Mouse (Mus musculus): Measurements from ENCODE around the gene Apol10b. TPM values are rescaled to one million over a fixed set of nuclear protein-coding genes. Genes with fewer than 3 reads are reported as not detected.
"Not testable (repeated sequence)": the region's sequence is repeated elsewhere in the genome, so short reads cannot be mapped to it uniquely, and the experiment has no call there.

Apol10b gene
- polyA plus RNA-seq (2014; fragmentation: Nextera tagmentation; extraction: Ambion mirVana) = 0.09 TPM in 1 of 2 replicates, not detected in the other

GRCm38 (mm10) chr15:77595961-77596360, at the start of gene Apol10b:
Gene Apol10b, minus strand, starts transcription at chr15:77596125.
- H3K36me3 ChIP-seq (ENCODE audit: control insufficient read depth, insufficient read depth, low read length) = no peaks in the 10 kb centered on the region
- H3K27ac ChIP-seq (ENCODE audit: low read depth, low read length) = no peak within 1 kb of the TSS
- no peak within 1 kb of the TSS for H3K4me3 ChIP-seq (ENCODE audit: low read depth, low read length)
- no peaks in the 10 kb centered on the region for H3K27me3 ChIP-seq (replicated peaks; ENCODE audit: control insufficient read depth, insufficient read depth, low read length)
- no peak within 1 kb of the TSS for H3K9ac ChIP-seq (ENCODE audit: low read length)
- H3K4me1 ChIP-seq (ENCODE audit: control insufficient read depth, insufficient read depth, low read length) = no peaks in the 10 kb centered on the region
- no peak for ATAC-seq
- H3K4me2 ChIP-seq (ENCODE audit: low read length) = no peak within 1 kb of the TSS
- no peaks in the 10 kb centered on the region for H3K9me3 ChIP-seq (replicated peaks; ENCODE audit: control insufficient read depth, low read length)
- WGBS = 70% methylated on average over 5 of the region's 5 CpGs
- DNase-seq (ENCODE audit: low spot score) = no peak

- not testable (repeated sequence) for ATAC-seq; H3K4me3 ChIP-seq (ENCODE audit: low read depth, low read length)
Measured at GRCm38 (mm10) chr15:77643176-77643575, 47.3 kb upstream of the Apol10b start, which contains the start of gene Apol11b. Gene Apol11b, minus strand, starts transcription at chr15:77643286.

GRCm38 (mm10) chr15:77629822-77630221, 33.9 kb upstream of the Apol10b start:
- ATAC-seq; H3K4me3 ChIP-seq (ENCODE audit: low read depth, low read length); H3K27me3 ChIP-seq (replicated peaks; ENCODE audit: control insufficient read depth, insufficient read depth, low read length); DNase-seq (ENCODE audit: low spot score); H3K27ac ChIP-seq (ENCODE audit: low read depth, low read length); H3K9me3 ChIP-seq (replicated peaks; ENCODE audit: control insufficient read depth, low read length); H3K4me2 ChIP-seq (ENCODE audit: low read length); H3K9ac ChIP-seq (ENCODE audit: low read length); H3K4me1 ChIP-seq (ENCODE audit: control insufficient read depth, insufficient read depth, low read length); H3K36me3 ChIP-seq (ENCODE audit: control insufficient read depth, insufficient read depth, low read length): not testable (repeated sequence)
- WGBS = 84% methylated on average over 3 of the region's 3 CpGs

More at GRCm38 (mm10) chr15:77643176-77643575, 47.3 kb upstream of the Apol10b start, which contains the start of gene Apol11b:
- DNase-seq (ENCODE audit: low spot score); H3K4me1 ChIP-seq (ENCODE audit: control insufficient read depth, insufficient read depth, low read length); H3K27me3 ChIP-seq (replicated peaks; ENCODE audit: control insufficient read depth, insufficient read depth, low read length); H3K9ac ChIP-seq (ENCODE audit: low read length); H3K27ac ChIP-seq (ENCODE audit: low read depth, low read length); H3K4me2 ChIP-seq (ENCODE audit: low read length); H3K36me3 ChIP-seq (ENCODE audit: control insufficient read depth, insufficient read depth, low read length); H3K9me3 ChIP-seq (replicated peaks; ENCODE audit: control insufficient read depth, low read length): not testable (repeated sequence)
- WGBS = 78% methylated on average over 2 of the region's 2 CpGs

- H3K9me3 ChIP-seq (replicated peaks; ENCODE audit: control insufficient read depth, low read length); DNase-seq (ENCODE audit: low spot score); ATAC-seq; H3K36me3 ChIP-seq (ENCODE audit: control insufficient read depth, insufficient read depth, low read length); H3K27ac ChIP-seq (ENCODE audit: low read depth, low read length); H3K4me3 ChIP-seq (ENCODE audit: low read depth, low read length); H3K27me3 ChIP-seq (replicated peaks; ENCODE audit: control insufficient read depth, insufficient read depth, low read length); H3K4me2 ChIP-seq (ENCODE audit: low read length); H3K9ac ChIP-seq (ENCODE audit: low read length); H3K4me1 ChIP-seq (ENCODE audit: control insufficient read depth, insufficient read depth, low read length): not testable (repeated sequence)
- WGBS = 73% methylated on average over 9 of the region's 9 CpGs
Measured at GRCm38 (mm10) chr15:77628647-77629046, 32.7 kb upstream of the Apol10b start.

- H3K9ac ChIP-seq (ENCODE audit: low read length) = not testable (repeated sequence)
Measured at GRCm38 (mm10) chr15:77626471-77626870, 30.5 kb upstream of the Apol10b start.

GRCm38 (mm10) chr15:77624710-77625109, 28.8 kb upstream of the Apol10b start:
- 92% methylated on average over 1 of the region's 1 CpGs for WGBS
- Histone ChIP-seq H3K27me3 (replicated peaks; ENCODE audit: control insufficient read depth, insufficient read depth, low read length) (no peaks in the 10 kb centered on the region), H3K9ac (ENCODE audit: low read length) (no peak overlapping the region), H3K4me3 (ENCODE audit: low read depth, low read length) (no peak overlapping the region), H3K36me3 (ENCODE audit: control insufficient read depth, insufficient read depth, low read length) (no peaks in the 10 kb centered on the region), H3K9me3 (replicated peaks; ENCODE audit: control insufficient read depth, low read length) (no peaks in the 10 kb centered on the region), H3K27ac (ENCODE audit: low read depth, low read length) (no peak overlapping the region), H3K4me2 (ENCODE audit: low read length) (no peak overlapping the region), H3K4me1 (ENCODE audit: control insufficient read depth, insufficient read depth, low read length) (no peaks in the 10 kb centered on the region)
- no peak for ATAC-seq
- no peak for DNase-seq (ENCODE audit: low spot score)

More at GRCm38 (mm10) chr15:77626471-77626870, 30.5 kb upstream of the Apol10b start:
- H3K27me3 ChIP-seq (replicated peaks; ENCODE audit: control insufficient read depth, insufficient read depth, low read length); H3K9me3 ChIP-seq (replicated peaks; ENCODE audit: control insufficient read depth, low read length); H3K4me2 ChIP-seq (ENCODE audit: low read length); H3K36me3 ChIP-seq (ENCODE audit: control insufficient read depth, insufficient read depth, low read length); H3K4me3 ChIP-seq (ENCODE audit: low read depth, low read length); DNase-seq (ENCODE audit: low spot score); ATAC-seq; H3K27ac ChIP-seq (ENCODE audit: low read depth, low read length); H3K4me1 ChIP-seq (ENCODE audit: control insufficient read depth, insufficient read depth, low read length): not testable (repeated sequence)
- WGBS = 87% methylated on average over 4 of the region's 4 CpGs

- H3K9me3 ChIP-seq (replicated peaks; ENCODE audit: control insufficient read depth, low read length) = no peaks in the 10 kb centered on the region
- no peaks in the 10 kb centered on the region for H3K4me1 ChIP-seq (ENCODE audit: control insufficient read depth, insufficient read depth, low read length)
- H3K4me2 ChIP-seq (ENCODE audit: low read length) = no peak overlapping the region
- H3K27ac ChIP-seq (ENCODE audit: low read depth, low read length) = no peak overlapping the region
- no peaks in the 10 kb centered on the region for H3K36me3 ChIP-seq (ENCODE audit: control insufficient read depth, insufficient read depth, low read length)
- no peaks in the 10 kb centered on the region for H3K27me3 ChIP-seq (replicated peaks; ENCODE audit: control insufficient read depth, insufficient read depth, low read length)
- ATAC-seq (no peak), DNase-seq (ENCODE audit: low spot score) (no peak)
- no peak overlapping the region for H3K9ac ChIP-seq (ENCODE audit: low read length)
- H3K4me3 ChIP-seq (ENCODE audit: low read depth, low read length) = no peak overlapping the region
- WGBS = 97% methylated on average over 3 of the region's 3 CpGs
Measured at GRCm38 (mm10) chr15:77606069-77606468, 10.1 kb upstream of the Apol10b start.

GRCm38 (mm10) chr15:77598958-77599357, 3.0 kb upstream of the Apol10b start, which contains the start of gene Gm36245:
Gene Gm36245, plus strand, starts transcription at chr15:77599258.
- no peak within 1 kb of the TSS for H3K4me2 ChIP-seq (ENCODE audit: low read length)
- DNase-seq (ENCODE audit: low spot score) (no peak), ATAC-seq (no peak)
- H3K27me3 ChIP-seq (replicated peaks; ENCODE audit: control insufficient read depth, insufficient read depth, low read length) = no peaks in the 10 kb centered on the region
- no peak within 1 kb of the TSS for H3K27ac ChIP-seq (ENCODE audit: low read depth, low read length)
- H3K36me3 ChIP-seq (ENCODE audit: control insufficient read depth, insufficient read depth, low read length) = no peaks in the 10 kb centered on the region
- no peak within 1 kb of the TSS for H3K4me3 ChIP-seq (ENCODE audit: low read depth, low read length)
- H3K9ac ChIP-seq (ENCODE audit: low read length) = no peak within 1 kb of the TSS
- H3K4me1 ChIP-seq (ENCODE audit: control insufficient read depth, insufficient read depth, low read length) = no peaks in the 10 kb centered on the region
- WGBS = 84% methylated on average over 1 of the region's 1 CpGs
- no peaks in the 10 kb centered on the region for H3K9me3 ChIP-seq (replicated peaks; ENCODE audit: control insufficient read depth, low read length)

- Histone ChIP-seq H3K9ac (ENCODE audit: low read length) (no peak overlapping the region), H3K27ac (ENCODE audit: low read depth, low read length) (no peak overlapping the region), H3K4me1 (ENCODE audit: control insufficient read depth, insufficient read depth, low read length) (no peaks in the 10 kb centered on the region), H3K4me2 (ENCODE audit: low read length) (no peak overlapping the region), H3K4me3 (ENCODE audit: low read depth, low read length) (no peak overlapping the region), H3K9me3 (replicated peaks; ENCODE audit: control insufficient read depth, low read length) (no peaks in the 10 kb centered on the region), H3K27me3 (replicated peaks; ENCODE audit: control insufficient read depth, insufficient read depth, low read length) (no peaks in the 10 kb centered on the region), H3K36me3 (ENCODE audit: control insufficient read depth, insufficient read depth, low read length) (no peaks in the 10 kb centered on the region)
- ATAC-seq = no peak
- 70% methylated on average over 3 of the region's 3 CpGs for WGBS
- DNase-seq (ENCODE audit: low spot score) = no peak
Measured at GRCm38 (mm10) chr15:77598429-77598828, 2.5 kb upstream of the Apol10b start.
